Mouse (Mus musculus): ENCODE data around the gene Slc25a54. TPM values are rescaled to one million over a fixed set of nuclear protein-coding genes. Genes with fewer than 3 reads are reported as not detected.

Gene Slc25a54
- polyA plus RNA-seq, 1 experiment, result not detected

DNA sequence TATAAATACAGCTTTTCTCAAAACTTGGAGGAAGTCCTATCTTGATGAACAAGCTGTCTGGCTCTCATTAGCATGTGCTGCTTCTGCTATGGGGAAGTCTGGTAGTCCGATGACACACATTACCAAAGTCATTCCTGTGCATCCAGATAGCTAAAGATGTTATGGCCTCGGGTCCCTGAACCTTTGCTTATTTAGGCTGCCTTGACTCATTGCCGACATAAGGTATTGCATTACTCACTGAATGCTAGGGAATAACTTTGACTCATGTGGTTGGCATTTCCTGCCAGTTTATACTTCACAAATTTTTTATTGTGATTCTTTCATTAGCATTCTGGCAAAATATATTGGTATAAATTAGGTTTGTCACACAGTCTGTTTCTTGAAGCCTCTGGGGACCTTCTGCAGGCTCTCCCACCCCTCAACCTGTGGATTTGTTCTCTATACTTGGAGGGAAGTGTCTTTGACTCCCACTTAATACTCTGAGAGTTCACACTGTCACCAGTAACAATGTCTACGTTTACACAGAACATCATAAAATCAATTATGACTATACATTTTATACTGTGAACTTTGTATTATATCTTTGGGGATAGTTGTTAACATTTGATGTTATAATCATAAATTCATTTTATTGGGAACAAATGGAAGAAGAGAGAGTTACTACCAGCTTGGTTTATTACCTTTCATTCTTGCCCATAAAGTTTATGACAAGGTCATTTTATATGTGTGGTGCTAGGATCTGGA, 75.8 kb downstream of the Slc25a54 start:
- H3K4me3 ChIP-seq (ENCODE audit: low read depth, low read length), result no peak overlapping the region
- no peak for TF ChIP-seq EP300 (IDR thresholded peaks at IDR 0.05; ENCODE audit: insufficient read depth, low read depth, low read length)
- TF ChIP-seq CTCF (IDR thresholded peaks at IDR 0.05; ENCODE audit: low read depth, low read length), result no peak
- TF ChIP-seq POLR2A (IDR thresholded peaks at IDR 0.05; ENCODE audit: insufficient read depth, low read length), result no peak
- H3K9me3 ChIP-seq (replicated peaks; ENCODE audit: control insufficient read depth, insufficient read depth, low read length, poor library complexity, severe bottlenecking), result no peaks in the 10 kb centered on the region; the same call in 1 of the 2 replicates
- no peaks in the 10 kb centered on the region for H3K36me3 ChIP-seq (ENCODE audit: control insufficient read depth, insufficient read depth, low read length, poor library complexity, severe bottlenecking)
- no peak overlapping the region for H3K9ac ChIP-seq (ENCODE audit: low read depth, poor library complexity, severe bottlenecking)
- H3K27me3 ChIP-seq (ENCODE audit: control insufficient read depth, insufficient read depth, low read length, poor library complexity, severe bottlenecking), result no peaks in the 10 kb centered on the region
- H3K4me1 ChIP-seq (ENCODE audit: control insufficient read depth, insufficient read depth, low read length), result no peaks in the 10 kb centered on the region
- no peak overlapping the region for H3K27ac ChIP-seq (ENCODE audit: insufficient read depth, low read length)

DNA sequence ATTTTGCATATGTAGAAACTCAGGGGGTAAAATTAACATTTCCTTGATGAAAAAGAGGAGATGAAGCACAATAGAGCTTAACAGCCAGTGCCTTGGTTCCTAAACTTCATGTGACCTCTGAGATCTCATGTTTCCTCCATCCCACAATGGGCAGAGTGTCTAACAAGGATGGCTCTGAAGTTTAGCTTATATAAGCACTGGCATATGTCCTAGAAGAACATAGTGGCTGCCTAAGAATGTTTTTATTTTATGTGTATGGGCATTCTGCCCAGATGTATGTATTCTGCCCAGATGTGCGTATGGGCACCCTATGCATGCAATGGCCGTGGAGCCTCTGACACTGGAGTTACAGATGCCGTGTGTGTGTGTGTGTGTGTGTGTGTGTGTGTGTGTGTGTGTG, 77.2 kb downstream of the Slc25a54 start:
- Histone ChIP-seq H3K36me3 (ENCODE audit: control insufficient read depth, insufficient read depth, low read length, poor library complexity, severe bottlenecking) (no peaks in the 10 kb centered on the region), H3K4me3 (ENCODE audit: low read depth, low read length) (no peak overlapping the region), H3K4me1 (ENCODE audit: control insufficient read depth, insufficient read depth, low read length) (no peaks in the 10 kb centered on the region), H3K9ac (ENCODE audit: low read depth, poor library complexity, severe bottlenecking) (no peak overlapping the region), H3K27ac (ENCODE audit: insufficient read depth, low read length) (no peak overlapping the region), H3K27me3 (ENCODE audit: control insufficient read depth, insufficient read depth, low read length, poor library complexity, severe bottlenecking) (no peaks in the 10 kb centered on the region), H3K9me3 (replicated peaks; ENCODE audit: control insufficient read depth, insufficient read depth, low read length, poor library complexity, severe bottlenecking) (no peaks in the 10 kb centered on the region; the same call in 1 of the 2 replicates)
- TF ChIP-seq POLR2A (IDR thresholded peaks at IDR 0.05; ENCODE audit: insufficient read depth, low read length) (no peak), CTCF (IDR thresholded peaks at IDR 0.05; ENCODE audit: low read depth, low read length) (no peak), EP300 (IDR thresholded peaks at IDR 0.05; ENCODE audit: insufficient read depth, low read depth, low read length) (no peak)

DNA sequence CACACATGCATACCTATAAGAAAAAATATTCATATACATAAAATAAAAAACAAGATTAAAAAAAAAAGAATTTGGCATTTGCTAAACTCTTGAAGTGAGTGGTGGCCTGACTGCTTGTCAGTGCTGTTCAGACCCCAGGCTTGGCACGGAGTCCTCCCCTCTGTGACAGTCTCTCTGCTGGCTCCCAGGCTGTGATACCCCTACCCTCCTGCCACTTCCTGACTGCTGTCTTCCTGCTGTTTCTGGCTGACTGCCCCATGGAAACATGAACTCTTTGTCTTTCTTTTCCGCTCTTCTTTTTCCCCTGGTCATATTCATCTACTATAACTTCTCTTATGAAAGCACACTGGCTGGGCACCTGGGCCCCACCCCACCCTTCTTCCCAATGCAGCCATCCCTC, 83.8 kb downstream of the Slc25a54 start:
- Histone ChIP-seq H3K9me3 (replicated peaks; ENCODE audit: control insufficient read depth, insufficient read depth, low read length, poor library complexity, severe bottlenecking) (no peaks in the 10 kb centered on the region), H3K4me1 (ENCODE audit: control insufficient read depth, insufficient read depth, low read length) (no peaks in the 10 kb centered on the region), H3K27ac (ENCODE audit: insufficient read depth, low read length) (no peak overlapping the region), H3K4me3 (ENCODE audit: low read depth, low read length) (no peak overlapping the region), H3K27me3 (ENCODE audit: control insufficient read depth, insufficient read depth, low read length, poor library complexity, severe bottlenecking) (no peaks in the 10 kb centered on the region), H3K9ac (ENCODE audit: low read depth, poor library complexity, severe bottlenecking) (no peak overlapping the region), H3K36me3 (ENCODE audit: control insufficient read depth, insufficient read depth, low read length, poor library complexity, severe bottlenecking) (no peaks in the 10 kb centered on the region)
- TF ChIP-seq EP300 (IDR thresholded peaks at IDR 0.05; ENCODE audit: insufficient read depth, low read depth, low read length) (no peak), POLR2A (IDR thresholded peaks at IDR 0.05; ENCODE audit: insufficient read depth, low read length) (no peak), CTCF (IDR thresholded peaks at IDR 0.05; ENCODE audit: low read depth, low read length) (no peak)

DNA sequence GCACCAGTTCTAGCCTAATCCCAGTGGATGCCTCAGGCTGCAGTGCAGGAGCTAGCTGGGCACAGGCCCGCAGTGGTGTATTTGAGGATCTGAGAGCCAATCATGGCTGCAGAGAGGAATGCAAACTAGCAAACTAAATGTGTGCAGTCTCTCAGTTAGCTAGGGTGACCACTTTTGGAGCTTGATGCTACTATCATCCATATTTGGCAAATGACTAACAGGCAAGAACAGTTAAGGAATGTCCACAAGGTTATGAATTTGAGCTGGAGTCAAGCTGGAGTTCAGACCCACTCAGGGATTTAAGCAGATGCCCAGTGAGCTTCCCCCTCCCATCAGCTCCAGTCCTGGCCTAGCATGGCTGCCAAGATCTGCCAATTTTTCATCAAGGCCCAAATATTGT, 84.4 kb downstream of the Slc25a54 start:
- TF ChIP-seq CTCF (IDR thresholded peaks at IDR 0.05; ENCODE audit: low read depth, low read length), result no peak
- TF ChIP-seq POLR2A (IDR thresholded peaks at IDR 0.05; ENCODE audit: insufficient read depth, low read length), result no peak
- no peak for TF ChIP-seq EP300 (IDR thresholded peaks at IDR 0.05; ENCODE audit: insufficient read depth, low read depth, low read length)
- Histone ChIP-seq H3K9me3 (replicated peaks; ENCODE audit: control insufficient read depth, insufficient read depth, low read length, poor library complexity, severe bottlenecking) (no peaks in the 10 kb centered on the region), H3K9ac (ENCODE audit: low read depth, poor library complexity, severe bottlenecking) (no peak overlapping the region), H3K27ac (ENCODE audit: insufficient read depth, low read length) (no peak overlapping the region), H3K4me1 (ENCODE audit: control insufficient read depth, insufficient read depth, low read length) (no peaks in the 10 kb centered on the region), H3K27me3 (ENCODE audit: control insufficient read depth, insufficient read depth, low read length, poor library complexity, severe bottlenecking) (no peaks in the 10 kb centered on the region), H3K4me3 (ENCODE audit: low read depth, low read length) (no peak overlapping the region), H3K36me3 (ENCODE audit: control insufficient read depth, insufficient read depth, low read length, poor library complexity, severe bottlenecking) (no peaks in the 10 kb centered on the region)

DNA sequence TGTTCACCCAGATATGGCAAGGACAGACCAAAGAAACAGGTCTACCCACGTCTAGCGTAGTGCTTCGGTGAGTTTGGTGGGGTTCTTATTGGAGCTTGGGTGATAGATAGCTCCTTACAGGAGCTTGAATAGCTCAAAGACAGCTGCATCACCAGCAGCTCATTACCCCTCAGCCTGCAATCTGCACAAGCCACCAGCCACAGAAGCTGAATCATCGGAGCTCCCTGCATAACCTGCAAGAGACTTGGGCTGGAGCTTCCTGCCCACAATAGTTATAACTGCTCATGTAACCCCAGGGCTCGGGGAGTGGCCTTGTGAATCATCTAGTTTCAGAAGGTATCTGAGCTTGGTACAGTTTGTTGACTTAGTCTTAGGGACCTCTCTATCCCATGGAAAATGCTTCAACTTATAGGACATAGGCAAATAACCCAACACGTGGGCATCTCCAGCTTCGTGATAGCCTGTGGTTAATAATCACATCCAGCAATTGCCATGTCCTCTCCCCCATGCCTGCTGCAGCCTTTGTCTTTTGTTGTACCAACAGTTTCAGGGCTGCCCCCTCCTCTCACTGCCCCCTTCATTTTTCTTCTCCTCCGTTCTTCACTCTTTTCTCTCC, 85.1 kb downstream of the Slc25a54 start:
- Histone ChIP-seq H3K27me3 (ENCODE audit: control insufficient read depth, insufficient read depth, low read length, poor library complexity, severe bottlenecking) (no peaks in the 10 kb centered on the region), H3K36me3 (ENCODE audit: control insufficient read depth, insufficient read depth, low read length, poor library complexity, severe bottlenecking) (no peaks in the 10 kb centered on the region), H3K4me3 (ENCODE audit: low read depth, low read length) (no peak overlapping the region), H3K27ac (ENCODE audit: insufficient read depth, low read length) (no peak overlapping the region), H3K4me1 (ENCODE audit: control insufficient read depth, insufficient read depth, low read length) (no peaks in the 10 kb centered on the region), H3K9ac (ENCODE audit: low read depth, poor library complexity, severe bottlenecking) (no peak overlapping the region), H3K9me3 (replicated peaks; ENCODE audit: control insufficient read depth, insufficient read depth, low read length, poor library complexity, severe bottlenecking) (no peaks in the 10 kb centered on the region)
- TF ChIP-seq CTCF (IDR thresholded peaks at IDR 0.05; ENCODE audit: low read depth, low read length) (no peak), EP300 (IDR thresholded peaks at IDR 0.05; ENCODE audit: insufficient read depth, low read depth, low read length) (no peak), POLR2A (IDR thresholded peaks at IDR 0.05; ENCODE audit: insufficient read depth, low read length) (no peak)

Other genes with a start within 250 kb of the Slc25a54 start
- 25.9 and 29.9 TPM in 2 replicates for gene Stxbp3, start 239.9 kb upstream of the Slc25a54 start, polyA plus RNA-seq (2011; ENCODE audit: insufficient read depth, insufficient read length, low read depth, missing spikeins)
- not detected in 2 replicates for gene Fndc7, start 190.5 kb upstream of the Slc25a54 start, polyA plus RNA-seq (2011; ENCODE audit: insufficient read depth, insufficient read length, low read depth, missing spikeins)
- gene Prpf38b, start 168.7 kb upstream of the Slc25a54 start, polyA plus RNA-seq (2011; ENCODE audit: insufficient read depth, insufficient read length, low read depth, missing spikeins), result 112 and 113 TPM in 2 replicates
- gene Henmt1, start 140.6 kb upstream of the Slc25a54 start, polyA plus RNA-seq (2011; ENCODE audit: insufficient read depth, insufficient read length, low read depth, missing spikeins), result 0.43 TPM in 1 of 2 replicates, not detected in the other
- not detected in 2 replicates for gene Gm9857, start 140.0 kb upstream of the Slc25a54 start, polyA plus RNA-seq (2011; ENCODE audit: insufficient read depth, insufficient read length, low read depth, missing spikeins)
- gene Fam102b, start 52.9 kb upstream of the Slc25a54 start, polyA plus RNA-seq (2011; ENCODE audit: insufficient read depth, insufficient read length, low read depth, missing spikeins), result 6.7 and 7.3 TPM in 2 replicates
- gene Slc25a24, start 42.7 kb downstream of the Slc25a54 start, polyA plus RNA-seq (2011; ENCODE audit: insufficient read depth, insufficient read length, low read depth, missing spikeins), result 16.2 TPM in 2 replicates